Mouse (Mus musculus) liver, embryonic 15.5 days (tissue): ENCODE results near the gene Cckar. TPM values are rescaled to one million over a fixed set of nuclear protein-coding genes. Genes with fewer than 3 reads are reported as not detected.

Experiments used
- polyA plus RNA-seq: library from polyadenylated mRNA; unstranded; fragments of >200 nt; fragmentation: Nextera tagmentation; extraction: Ambion mirVana; gene quantifications from 2 replicates; pipeline ENCODE4 v1.2.1, GENCODE M21; 2015

Gene Cckar
- polyA plus RNA-seq, 1 experiment from 2014 or later, result 0.21 TPM

Other genes starting within 250 kb of the Cckar start
- gene Rbpj, start 241.6 kb downstream of the Cckar start, polyA plus RNA-seq, result 6.3 and 7.1 TPM in 2 replicates
- gene Tbc1d19, start 101.9 kb upstream of the Cckar start, polyA plus RNA-seq, result 4.1 and 4.2 TPM in 2 replicates